Mouse (Mus musculus) testis, adult 2 months (tissue): Measurements from ENCODE around the gene Mrtfa.

Experiments
- CTCF ChIP-seq: fragments of 200-500 bp; IDR thresholded peaks from 2 replicates; pipeline ENCODE4 v1.5.1; 2012; ENCODE audit warnings: low read depth, mild to moderate bottlenecking, inconsistent platforms, low read length, moderate library complexity; ENCODE audit not compliant: control insufficient read depth, insufficient read depth, insufficient replicate concordance
- POLR2A ChIP-seq: fragments of 200-500 bp; IDR thresholded peaks from 2 replicates; pipeline ENCODE4 v1.6.1; 2012; ENCODE audit warnings: low read depth, mild to moderate bottlenecking, inconsistent platforms, low read length, moderate library complexity; ENCODE audit not compliant: control insufficient read depth

- TF ChIP-seq POLR2A (no peak), CTCF (no peak)
These were observed 68.0 kb downstream of the Mrtfa start for GRCm38 (mm10) chr15:81122535-81122934.
